Mouse (Mus musculus) MEL (cell line): ENCODE results near the gene Trim30a.

ENCODE experiments used
- CTCF ChIP-seq, 3 experiments: IDR thresholded peaks in 2 of 3; conservative IDR thresholded peaks in 1 of 3; 2 replicates each; pipeline ENCODE4 v1.5.1; 2011 to 2012; ENCODE audit warnings: low read length in 3 of 3, low read depth in 2 of 3, mild to moderate bottlenecking in 2 of 3, improper control_type of control experiment in 1 of 3, inconsistent platforms in 1 of 3, mixed read lengths in 1 of 3, moderate library complexity in 1 of 3; ENCODE audit not compliant: control insufficient read depth in 1 of 3, insufficient read depth in 1 of 3, poor library complexity in 1 of 3, severe bottlenecking in 1 of 3
- EP300 ChIP-seq, 2 experiments: IDR thresholded peaks; 2 replicates each; pipeline ENCODE4 v1.6.1; 2011; ENCODE audit warnings: improper control_type of control experiment in 2 of 2, low read length in 2 of 2, low read depth in 1 of 2, mild to moderate bottlenecking in 1 of 2
- HCFC1 ChIP-seq: IDR thresholded peaks from 2 replicates; pipeline ENCODE4 v1.6.1; 2012; ENCODE audit warnings: low read depth, mild to moderate bottlenecking, inconsistent platforms, low read length, improper control_type of control experiment, moderate library complexity
- MAFK ChIP-seq: IDR thresholded peaks from 2 replicates; pipeline ENCODE4 v1.6.1; 2011; ENCODE audit warnings: low read depth, mild to moderate bottlenecking, low read length, improper control_type of control experiment, borderline replicate concordance
- MAZ ChIP-seq: IDR thresholded peaks from 2 replicates; pipeline ENCODE4 v1.6.1; 2012; ENCODE audit warnings: low read depth, mild to moderate bottlenecking, inconsistent platforms, low read length, improper control_type of control experiment
- MYB ChIP-seq: IDR thresholded peaks from 2 replicates; pipeline ENCODE4 v1.6.1; 2011; ENCODE audit warnings: mild to moderate bottlenecking, low read depth, low read length, improper control_type of control experiment
- POLR2A ChIP-seq, 2 experiments: IDR thresholded peaks; 2 replicates each; pipeline ENCODE4 v1.6.1; 2011 to 2012; ENCODE audit warnings: low read length in 2 of 2, mild to moderate bottlenecking in 2 of 2, control low read depth in 1 of 2, improper control_type of control experiment in 1 of 2, low read depth in 1 of 2, moderate library complexity in 1 of 2; ENCODE audit not compliant: control insufficient read depth in 1 of 2, insufficient read depth in 1 of 2, poor library complexity in 1 of 2
- SIN3A ChIP-seq: IDR thresholded peaks from 2 replicates; pipeline ENCODE4 v1.6.1; 2012; ENCODE audit warnings: low read length, improper control_type of control experiment, inconsistent platforms
- TBP ChIP-seq: IDR thresholded peaks from 2 replicates; pipeline ENCODE4 v1.8.0; 2011; ENCODE audit warnings: low read depth, low read length, improper control_type of control experiment
- ZC3H11A ChIP-seq: IDR thresholded peaks from 2 replicates; pipeline ENCODE4 v1.6.1; 2012; ENCODE audit warnings: low read depth, mild to moderate bottlenecking, inconsistent platforms, low read length, improper control_type of control experiment

- TF ChIP-seq POLR2A (IDR thresholded peaks at IDR 0.05; ENCODE audit: control insufficient read depth in 1 of 2, insufficient read depth in 1 of 2, low read depth in 1 of 2, low read length in 2 of 2, poor library complexity in 1 of 2) = no peak
- TF ChIP-seq MAZ = no peak
- TF ChIP-seq MAFK = no peak
- TF ChIP-seq CTCF (IDR thresholded peaks at IDR 0.05 in 2 of 3, conservative IDR thresholded peaks at IDR 0.05 in 1 of 3; ENCODE audit: control insufficient read depth in 1 of 3, insufficient read depth in 1 of 3, low read depth in 2 of 3, low read length in 3 of 3, poor library complexity in 1 of 3, severe bottlenecking in 1 of 3) = no peak
- no peak for TF ChIP-seq ZC3H11A
- no peak for TF ChIP-seq EP300 (IDR thresholded peaks at IDR 0.05; ENCODE audit: low read depth in 1 of 2, low read length in 2 of 2)
- no peak for TF ChIP-seq HCFC1
- TF ChIP-seq TBP = no peak
- TF ChIP-seq SIN3A = no peak
- TF ChIP-seq MYB = no peak
These were observed 98.7 kb downstream of the Trim30a start for GRCm38 (mm10) chr7:104366339-104366738.
